Mouse (Mus musculus) myocyte (in vitro differentiated cells): ENCODE results near the gene Olfr1293-ps. TPM values are rescaled to one million over a fixed set of nuclear protein-coding genes. Genes with fewer than 3 reads are reported as not detected.

ENCODE experiments used
- H3K27me3 ChIP-seq: one replicate; pipeline ENCODE4 v1.6.1; 2011; ENCODE audit not compliant: control insufficient read depth, insufficient read depth, insufficient read length
- H3K36me3 ChIP-seq: one replicate; pipeline ENCODE4 v1.6.1; 2011; ENCODE audit not compliant: control insufficient read depth, insufficient read depth
- H3K4me2 ChIP-seq: one replicate; pipeline ENCODE4 v1.6.1; 2011; ENCODE audit warnings: low read depth, control low read depth
- H3K4me3 ChIP-seq: one replicate; pipeline ENCODE4 v1.5.1; 2011; ENCODE audit warnings: mild to moderate bottlenecking, control low read depth, moderate library complexity
- H3K79me2 ChIP-seq: one replicate; pipeline ENCODE4 v1.6.1; 2011; ENCODE audit not compliant: control insufficient read depth, insufficient read depth
- H3ac ChIP-seq: one replicate; pipeline ENCODE4 v1.6.1; 2011; ENCODE audit not compliant: control insufficient read depth, insufficient read length
- CEBPB ChIP-seq: IDR thresholded peaks from 2 replicates; pipeline ENCODE4 v1.6.1; 2011; ENCODE audit warnings: mild to moderate bottlenecking, moderate library complexity; ENCODE audit not compliant: poor library complexity, insufficient read depth, severe bottlenecking
- E2F4 ChIP-seq: IDR thresholded peaks from one replicate; pipeline ENCODE4 v1.6.1; 2011; ENCODE audit warnings: mild to moderate bottlenecking, control low read depth, moderate library complexity; ENCODE audit not compliant: insufficient read depth
- MAX ChIP-seq: IDR thresholded peaks from one replicate; pipeline ENCODE4 v1.6.1; 2011; ENCODE audit warnings: low read depth, mild to moderate bottlenecking, control low read depth
- MYOD1 ChIP-seq, 3 experiments: IDR thresholded peaks; one replicate each; pipeline ENCODE4 v1.6.1; 2011; ENCODE audit warnings: control low read depth in 2 of 3, low read depth in 2 of 3, mild to moderate bottlenecking in 2 of 3, moderate library complexity in 1 of 3; ENCODE audit not compliant: insufficient read length in 2 of 3, control insufficient read depth in 1 of 3
- MYOG ChIP-seq, 3 experiments: IDR thresholded peaks; one replicate each; pipeline ENCODE4 v1.6.1; 2011; ENCODE audit warnings: control low read depth in 2 of 3, low read depth in 2 of 3, mild to moderate bottlenecking in 2 of 3; ENCODE audit not compliant: insufficient read length in 2 of 3, control insufficient read depth in 1 of 3, insufficient read depth in 1 of 3
- POLR2A ChIP-seq: IDR thresholded peaks from one replicate; pipeline ENCODE4 v1.6.1; 2011; ENCODE audit warnings: low read depth, mild to moderate bottlenecking, control low read depth, moderate library complexity; ENCODE audit not compliant: insufficient read length
- POLR2AphosphoS2 ChIP-seq: IDR thresholded peaks from one replicate; pipeline ENCODE4 v1.6.1; 2011; ENCODE audit warnings: low read depth, control low read depth; ENCODE audit not compliant: insufficient read length
- REST ChIP-seq: IDR thresholded peaks from one replicate; pipeline ENCODE4 v1.6.1; 2011; ENCODE audit warnings: mild to moderate bottlenecking, control low read depth, moderate library complexity; ENCODE audit not compliant: insufficient read depth, insufficient read length
- SRF ChIP-seq: IDR thresholded peaks from one replicate; pipeline ENCODE4 v1.6.1; 2011; ENCODE audit warnings: low read depth; ENCODE audit not compliant: control insufficient read depth, insufficient read length
- TCF12 ChIP-seq: IDR thresholded peaks from one replicate; pipeline ENCODE4 v1.6.1; 2011; ENCODE audit warnings: mild to moderate bottlenecking, control low read depth; ENCODE audit not compliant: poor library complexity, insufficient read depth, severe bottlenecking
- TCF3 ChIP-seq: IDR thresholded peaks from one replicate; pipeline ENCODE4 v1.6.1; 2011; ENCODE audit warnings: low read depth, control low read depth; ENCODE audit not compliant: insufficient read length
- USF1 ChIP-seq: IDR thresholded peaks from one replicate; pipeline ENCODE4 v1.6.1; 2011; ENCODE audit warnings: low read depth, mild to moderate bottlenecking, control low read depth, moderate library complexity
- polyA plus RNA-seq: library from polyadenylated mRNA; unstranded; fragments of >200 nt; fragmentation: generic; extraction: Trizol; gene quantifications from one replicate; pipeline ENCODE4 v1.2.1, GENCODE M21; 2012; ENCODE audit warnings: missing spikeins

Olfr1293-ps gene
- polyA plus RNA-seq, result not detected

DNA sequence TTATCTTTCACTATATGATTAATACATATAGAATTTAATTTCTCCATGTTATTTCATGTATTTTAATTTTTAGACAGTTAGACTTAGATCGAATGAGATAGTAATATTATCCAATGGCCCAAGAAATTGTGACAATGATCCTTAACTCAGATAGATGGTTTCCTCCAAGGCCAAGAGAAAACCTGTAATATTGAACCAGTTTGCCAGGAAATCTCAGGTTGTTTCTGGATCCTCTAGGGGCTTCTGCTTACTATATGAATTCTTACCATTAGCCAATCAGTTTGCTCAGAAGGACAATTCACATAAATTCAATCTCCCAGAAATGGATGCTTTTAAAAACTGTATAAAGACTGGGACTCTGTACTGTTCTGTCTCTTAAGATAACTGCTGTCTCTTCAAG, at the start of gene Olfr1293-ps:
Gene Olfr1293-ps (plus strand): TSS at position 301 of the 400 bp plus-strand sequence.
- Histone ChIP-seq H3K36me3 (no peaks in the 10 kb centered on the region), H3K4me3 (no peak within 1 kb of the TSS), H3K79me2 (no peaks in the 10 kb centered on the region), H3K4me2 (no peak within 1 kb of the TSS), H3ac (no peak within 1 kb of the TSS), H3K27me3 (no peaks in the 10 kb centered on the region)
- TF ChIP-seq CEBPB (no peak), REST (no peak), E2F4 (no peak), TCF3 (no peak), MYOG (IDR thresholded peaks at IDR 0.05; ENCODE audit: control insufficient read depth in 1 of 3, insufficient read depth in 1 of 3, insufficient read length in 2 of 3, low read depth in 2 of 3) (no peak)

DNA sequence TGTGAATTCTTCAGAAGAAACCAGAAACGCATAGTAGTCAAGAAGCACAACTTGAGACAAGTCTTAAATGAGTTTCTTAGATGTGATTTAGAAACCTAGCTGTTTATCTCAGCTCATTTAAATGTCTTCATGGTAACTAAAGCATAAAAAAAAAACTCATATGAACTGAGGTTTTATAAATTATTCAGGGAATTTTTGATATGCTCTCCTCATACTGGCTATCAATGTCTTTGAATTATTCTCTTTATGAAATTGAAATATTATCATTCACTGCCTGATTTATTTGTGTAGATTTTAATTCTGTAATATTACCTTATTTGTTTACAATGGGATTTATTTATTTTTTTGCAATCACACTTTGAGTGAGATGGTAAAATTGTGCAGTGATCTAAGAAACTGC, 44.5 kb upstream of the Olfr1293-ps start, which contains the start of gene Olfr1289:
Gene Olfr1289 (plus strand): TSS at position 301 of the 400 bp plus-strand sequence.
- H3K4me2 ChIP-seq, result no peak within 1 kb of the TSS
- no peak within 1 kb of the TSS for H3K4me3 ChIP-seq
- no peaks in the 10 kb centered on the region for H3K27me3 ChIP-seq
- H3K36me3 ChIP-seq, result no peaks in the 10 kb centered on the region
- H3ac ChIP-seq, result no peak within 1 kb of the TSS
- TF ChIP-seq E2F4, result no peak
- TF ChIP-seq MYOD1 (IDR thresholded peaks at IDR 0.05; ENCODE audit: control insufficient read depth in 1 of 3, insufficient read length in 2 of 3, low read depth in 2 of 3), result no peak
- TF ChIP-seq SRF, result no peak
- no peak for TF ChIP-seq POLR2AphosphoS2
- TF ChIP-seq POLR2A, result no peak
- TF ChIP-seq TCF3, result no peak
- TF ChIP-seq REST, result no peak
- no peak for TF ChIP-seq USF1
- no peak for TF ChIP-seq MAX
- H3K79me2 ChIP-seq, result no peaks in the 10 kb centered on the region

DNA sequence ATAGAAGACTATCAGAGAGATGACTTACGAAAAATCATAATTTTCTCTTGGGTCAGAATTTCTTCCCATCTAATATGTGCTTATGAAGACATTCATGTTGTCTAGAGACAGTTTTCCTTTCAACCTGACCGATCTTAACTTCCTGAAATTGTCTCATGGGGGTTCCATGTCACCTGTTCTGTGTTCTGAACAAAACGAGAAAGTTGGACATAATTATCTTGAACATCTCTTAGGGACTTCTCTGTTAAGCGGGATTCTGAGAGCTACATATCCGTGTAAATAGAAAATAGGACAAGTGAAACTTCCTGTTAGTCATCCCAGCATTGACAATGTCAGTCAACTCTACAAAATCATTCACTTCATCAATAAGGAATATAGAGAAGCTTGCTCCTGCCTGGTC, 31.3 kb upstream of the Olfr1293-ps start, which contains the start of gene Olfr1290:
Gene Olfr1290 (minus strand): TSS at position 101 of the 400 bp plus-strand sequence.
- TF ChIP-seq MYOD1 (IDR thresholded peaks at IDR 0.05; ENCODE audit: control insufficient read depth in 1 of 3, insufficient read length in 2 of 3, low read depth in 2 of 3) (no peak), SRF (no peak)

DNA sequence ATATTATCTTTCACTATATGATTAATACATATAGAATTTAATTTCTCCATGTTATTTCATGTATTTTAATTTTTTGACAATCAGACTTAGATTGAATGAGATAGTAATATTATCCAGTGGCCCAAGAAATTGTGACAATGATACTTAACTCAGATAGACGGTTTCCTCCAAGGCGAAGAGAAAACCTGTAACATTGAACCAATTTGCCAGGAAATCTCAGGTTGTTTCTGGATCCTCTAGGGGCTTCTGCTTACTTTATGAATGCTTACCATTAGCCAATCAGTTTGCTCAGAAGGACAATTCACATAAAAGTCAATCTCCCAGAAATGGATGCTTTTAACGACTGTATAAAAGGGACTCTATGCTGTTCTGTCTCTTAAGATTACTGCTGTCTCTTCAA, 28.1 kb upstream of the Olfr1293-ps start, which contains the start of gene Olfr1291-ps1:
Gene Olfr1291-ps1 (plus strand): TSS at position 301 of the 400 bp plus-strand sequence.
- Histone ChIP-seq H3K4me2 (no peak within 1 kb of the TSS), H3K27me3 (no peaks in the 10 kb centered on the region), H3K36me3 (no peaks in the 10 kb centered on the region), H3K79me2 (no peaks in the 10 kb centered on the region), H3ac (no peak within 1 kb of the TSS), H3K4me3 (no peak within 1 kb of the TSS)
- TF ChIP-seq POLR2AphosphoS2 (no peak), MAX (no peak), REST (no peak), CEBPB (no peak), MYOD1 (IDR thresholded peaks at IDR 0.05; ENCODE audit: control insufficient read depth in 1 of 3, insufficient read length in 2 of 3, low read depth in 2 of 3) (no peak), TCF3 (no peak), TCF12 (no peak), POLR2A (no peak), SRF (no peak), E2F4 (no peak), MYOG (IDR thresholded peaks at IDR 0.05; ENCODE audit: control insufficient read depth in 1 of 3, insufficient read depth in 1 of 3, insufficient read length in 2 of 3, low read depth in 2 of 3) (no peak), USF1 (no peak)

More for the DNA sequence above, 31.3 kb upstream of the Olfr1293-ps start, which contains the start of gene Olfr1290:
- Histone ChIP-seq H3K4me2 (no peak within 1 kb of the TSS), H3K4me3 (no peak within 1 kb of the TSS), H3K27me3 (no peaks in the 10 kb centered on the region), H3ac (no peak within 1 kb of the TSS), H3K36me3 (no peaks in the 10 kb centered on the region), H3K79me2 (no peaks in the 10 kb centered on the region)

DNA sequence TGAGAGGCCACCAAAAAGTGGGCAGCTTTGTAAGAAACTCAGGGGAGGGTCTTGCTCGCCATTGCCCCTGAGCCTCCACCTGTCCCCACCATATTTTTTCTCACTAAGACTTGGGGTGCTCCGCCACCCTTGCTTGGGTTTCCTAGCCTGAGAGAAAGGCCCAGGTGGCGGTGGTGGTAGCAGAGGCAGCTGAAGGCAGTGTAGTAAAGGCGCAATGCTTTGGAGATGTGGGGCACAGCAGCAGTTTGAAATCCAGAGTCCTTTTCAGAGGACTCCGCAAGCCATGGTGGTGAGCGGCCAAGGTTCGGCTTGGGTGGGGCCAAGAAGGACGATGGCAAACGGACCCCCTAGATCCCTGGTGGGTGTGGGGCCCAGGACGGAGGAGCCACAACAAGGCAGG, 7.6 kb upstream of the Olfr1293-ps start:
- TF ChIP-seq TCF3, result no peak
- no peak for TF ChIP-seq E2F4
- no peak for TF ChIP-seq POLR2AphosphoS2
- no peak for TF ChIP-seq CEBPB
- TF ChIP-seq USF1, result no peak
- TF ChIP-seq REST, result no peak
- no peak for TF ChIP-seq SRF
- no peak for TF ChIP-seq MYOG (IDR thresholded peaks at IDR 0.05; ENCODE audit: control insufficient read depth in 1 of 3, insufficient read depth in 1 of 3, insufficient read length in 2 of 3, low read depth in 2 of 3)
- TF ChIP-seq POLR2A, result no peak
- no peak for TF ChIP-seq MAX
- no peak for TF ChIP-seq TCF12
- no peak for TF ChIP-seq MYOD1 (IDR thresholded peaks at IDR 0.05; ENCODE audit: control insufficient read depth in 1 of 3, insufficient read length in 2 of 3, low read depth in 2 of 3)
- no peak overlapping the region for H3ac ChIP-seq

More for the DNA sequence above, 7.6 kb upstream of the Olfr1293-ps start:
- H3K27me3 ChIP-seq, result no peaks in the 10 kb centered on the region
- no peak overlapping the region for H3K4me3 ChIP-seq
- no peaks in the 10 kb centered on the region for H3K79me2 ChIP-seq
- no peak overlapping the region for H3K4me2 ChIP-seq
- no peaks in the 10 kb centered on the region for H3K36me3 ChIP-seq
